Mouse (Mus musculus): ENCODE results near the gene Socs1. TPM values are rescaled to one million over a fixed set of nuclear protein-coding genes. Genes with fewer than 3 reads are reported as not detected.
A peak's percentile ranks its signal among the peaks of the same experiment; 100 is the strongest.

Socs1 gene
- total and polyA plus RNA-seq, 2 experiments: 0.18 to 1.2 TPM

DNA sequence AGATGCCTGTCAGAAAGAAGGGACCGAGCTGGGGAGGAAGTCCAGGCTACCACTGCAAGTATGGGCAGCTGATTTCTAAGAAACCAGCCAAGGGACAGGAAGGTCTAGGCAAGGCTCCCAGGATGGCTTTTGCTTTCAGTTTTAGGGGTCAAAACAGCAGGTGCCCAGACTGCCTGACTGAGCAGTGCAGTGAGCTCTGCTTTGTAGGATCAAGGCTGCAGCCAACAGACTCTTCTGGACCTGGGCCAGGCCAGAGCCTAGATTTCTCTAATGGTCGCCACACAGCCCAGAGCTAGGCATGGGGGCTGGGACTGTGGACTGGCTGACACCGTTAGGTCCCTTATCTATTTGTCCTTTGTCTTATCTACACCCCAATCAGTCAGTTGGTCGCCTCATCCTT lies 10.6 kb downstream of the Socs1 start:
- no peak for DNase-seq (ENCODE audit: extremely low read depth, low read depth, low spot score)
- Histone ChIP-seq H3K79me2 (ENCODE audit: control insufficient read depth, insufficient read depth, low read length) (no peaks in the 10 kb centered on the region), H3K4me3 (ENCODE audit: insufficient read depth, low read depth, low read length) (no peak overlapping the region), H3K27me3 (ENCODE audit: control insufficient read depth, insufficient read depth, low read length) (no peaks in the 10 kb centered on the region), H3K9ac (ENCODE audit: low read depth, low read length) (no peak overlapping the region), H3K27ac (replicated peaks; ENCODE audit: insufficient read depth, low read depth, low read length) (no peak overlapping the region), H3K36me3 (ENCODE audit: control insufficient read depth, insufficient read depth, low read length) (no peaks in the 10 kb centered on the region), H3K4me1 (ENCODE audit: control insufficient read depth, insufficient read depth, low read length) (no peaks in the 10 kb centered on the region)
- TF ChIP-seq CTCF (IDR thresholded peaks at IDR 0.05; ENCODE audit: low read depth, low read length) (no peak), POLR2A (IDR thresholded peaks at IDR 0.05; ENCODE audit: extremely low read depth, insufficient read depth, low read length) (no peak)
- WGBS: 55% methylated on average over 4 of the region's 4 CpGs

DNA sequence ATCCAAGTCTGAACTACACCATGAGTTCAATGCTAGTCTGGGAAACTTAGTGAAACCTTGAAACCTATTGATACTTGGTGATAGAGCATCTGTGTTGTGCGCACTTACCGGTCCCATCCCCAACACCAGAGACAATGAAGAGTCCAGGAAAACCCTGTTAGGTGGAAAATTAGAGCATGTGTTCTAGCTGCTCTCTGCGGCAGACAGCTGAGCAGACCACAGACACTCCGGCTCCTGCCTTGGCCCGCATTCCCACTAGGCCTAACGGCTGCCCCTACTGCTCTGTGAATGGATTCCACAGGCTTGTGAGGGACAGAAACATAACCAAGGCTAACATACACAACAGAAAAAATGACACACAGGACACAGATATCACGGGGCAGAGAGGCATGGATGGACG lies 11.8 kb downstream of the Socs1 start:
- Histone ChIP-seq H3K36me3 (ENCODE audit: control insufficient read depth, insufficient read depth, low read length) (no peaks in the 10 kb centered on the region), H3K9ac (ENCODE audit: low read depth, low read length) (no peak overlapping the region), H3K27me3 (ENCODE audit: control insufficient read depth, insufficient read depth, low read length) (no peaks in the 10 kb centered on the region), H3K4me1 (ENCODE audit: control insufficient read depth, insufficient read depth, low read length) (no peaks in the 10 kb centered on the region), H3K4me3 (ENCODE audit: insufficient read depth, low read depth, low read length) (no peak overlapping the region), H3K79me2 (ENCODE audit: control insufficient read depth, insufficient read depth, low read length) (no peaks in the 10 kb centered on the region), H3K27ac (replicated peaks; ENCODE audit: insufficient read depth, low read depth, low read length) (no peak overlapping the region)
- 96% methylated on average over 8 of the region's 8 CpGs for WGBS
- no peak for DNase-seq (ENCODE audit: extremely low read depth, low read depth, low spot score)
- TF ChIP-seq CTCF (IDR thresholded peaks at IDR 0.05; ENCODE audit: low read depth, low read length): no peak
- TF ChIP-seq POLR2A (IDR thresholded peaks at IDR 0.05; ENCODE audit: extremely low read depth, insufficient read depth, low read length): no peak

- no peak for TF ChIP-seq POLR2A (IDR thresholded peaks at IDR 0.05; ENCODE audit: extremely low read depth, insufficient read depth, low read length)
- no peak for TF ChIP-seq CTCF (IDR thresholded peaks at IDR 0.05; ENCODE audit: low read depth, low read length)
- 92% methylated on average over 19 of the region's 19 CpGs for WGBS
- H3K79me2 ChIP-seq (ENCODE audit: control insufficient read depth, insufficient read depth, low read length): no peaks in the 10 kb centered on the region
- H3K4me3 ChIP-seq (ENCODE audit: insufficient read depth, low read depth, low read length): no peak overlapping the region
- no peaks in the 10 kb centered on the region for H3K4me1 ChIP-seq (ENCODE audit: control insufficient read depth, insufficient read depth, low read length)
- no peak overlapping the region for H3K27ac ChIP-seq (replicated peaks; ENCODE audit: insufficient read depth, low read depth, low read length)
- no peaks in the 10 kb centered on the region for H3K27me3 ChIP-seq (ENCODE audit: control insufficient read depth, insufficient read depth, low read length)
- no peak for DNase-seq (ENCODE audit: extremely low read depth, low read depth, low spot score)
- H3K36me3 ChIP-seq (ENCODE audit: control insufficient read depth, insufficient read depth, low read length): no peaks in the 10 kb centered on the region
- H3K9ac ChIP-seq (ENCODE audit: low read depth, low read length): no peak overlapping the region
Measured at GRCm38 (mm10) chr16:10771769-10772510, 13.4 kb downstream of the Socs1 start.

GRCm38 (mm10) chr16:10770531-10771325 lies 14.6 kb downstream of the Socs1 start:
- Histone ChIP-seq H3K79me2 (ENCODE audit: control insufficient read depth, insufficient read depth, low read length) (no peaks in the 10 kb centered on the region), H3K36me3 (ENCODE audit: control insufficient read depth, insufficient read depth, low read length) (no peaks in the 10 kb centered on the region), H3K27ac (replicated peaks; ENCODE audit: insufficient read depth, low read depth, low read length) (no peak overlapping the region), H3K4me1 (ENCODE audit: control insufficient read depth, insufficient read depth, low read length) (no peaks in the 10 kb centered on the region), H3K9ac (ENCODE audit: low read depth, low read length) (no peak overlapping the region), H3K4me3 (ENCODE audit: insufficient read depth, low read depth, low read length) (no peak overlapping the region), H3K27me3 (ENCODE audit: control insufficient read depth, insufficient read depth, low read length) (no peaks in the 10 kb centered on the region)
- WGBS: 72% methylated on average over 4 of the region's 4 CpGs
- TF ChIP-seq CTCF (IDR thresholded peaks at IDR 0.05; ENCODE audit: low read depth, low read length): no peak
- TF ChIP-seq POLR2A (IDR thresholded peaks at IDR 0.05; ENCODE audit: extremely low read depth, insufficient read depth, low read length): no peak
- no peak for DNase-seq (ENCODE audit: extremely low read depth, low read depth, low spot score)

GRCm38 (mm10) chr16:10769661-10770060 lies 15.7 kb downstream of the Socs1 start:
- Histone ChIP-seq H3K27me3 (ENCODE audit: control insufficient read depth, insufficient read depth, low read length) (no peaks in the 10 kb centered on the region), H3K4me1 (ENCODE audit: control insufficient read depth, insufficient read depth, low read length) (no peaks in the 10 kb centered on the region), H3K36me3 (ENCODE audit: control insufficient read depth, insufficient read depth, low read length) (no peaks in the 10 kb centered on the region), H3K9ac (ENCODE audit: low read depth, low read length) (no peak overlapping the region), H3K79me2 (ENCODE audit: control insufficient read depth, insufficient read depth, low read length) (no peaks in the 10 kb centered on the region), H3K27ac (replicated peaks; ENCODE audit: insufficient read depth, low read depth, low read length) (no peak overlapping the region), H3K4me3 (ENCODE audit: insufficient read depth, low read depth, low read length) (no peak overlapping the region)
- DNase-seq (ENCODE audit: extremely low read depth, low read depth, low spot score): no peak
- 60% methylated on average over 2 of the region's 2 CpGs for WGBS
- no peak for TF ChIP-seq POLR2A (IDR thresholded peaks at IDR 0.05; ENCODE audit: extremely low read depth, insufficient read depth, low read length)
- no peak for TF ChIP-seq CTCF (IDR thresholded peaks at IDR 0.05; ENCODE audit: low read depth, low read length)

DNA sequence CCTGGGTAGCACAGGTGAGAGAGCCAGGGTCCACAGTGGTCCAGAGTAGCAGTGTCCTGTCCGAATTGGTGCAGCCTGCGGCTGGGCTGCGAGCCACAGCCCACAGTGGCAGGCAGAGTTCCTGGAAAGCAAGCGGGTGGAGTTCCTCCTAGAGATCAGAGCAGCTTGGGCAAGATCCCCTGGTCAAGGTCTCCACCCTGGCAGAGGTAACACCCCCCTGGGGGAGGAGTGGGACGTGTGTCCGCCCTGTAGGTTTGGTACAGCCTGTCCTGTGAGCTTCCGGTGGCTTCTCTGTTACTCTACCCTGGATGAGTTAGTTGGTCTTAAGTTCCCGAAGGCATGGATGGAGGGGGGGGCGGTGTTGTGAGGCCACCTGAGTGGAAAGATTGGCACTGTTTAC lies 16.5 kb downstream of the Socs1 start:
- no peak overlapping the region for H3K4me3 ChIP-seq (ENCODE audit: insufficient read depth, low read depth, low read length)
- DNase-seq (ENCODE audit: extremely low read depth, low read depth, low spot score): peak; percentile 35
- H3K27ac ChIP-seq (replicated peaks; ENCODE audit: insufficient read depth, low read depth, low read length): no peak overlapping the region
- no peaks in the 10 kb centered on the region for H3K79me2 ChIP-seq (ENCODE audit: control insufficient read depth, insufficient read depth, low read length)
- WGBS: 62% methylated on average over 9 of the region's 9 CpGs
- no peaks in the 10 kb centered on the region for H3K27me3 ChIP-seq (ENCODE audit: control insufficient read depth, insufficient read depth, low read length)
- no peaks in the 10 kb centered on the region for H3K4me1 ChIP-seq (ENCODE audit: control insufficient read depth, insufficient read depth, low read length)
- H3K36me3 ChIP-seq (ENCODE audit: control insufficient read depth, insufficient read depth, low read length): no peaks in the 10 kb centered on the region
- no peak overlapping the region for H3K9ac ChIP-seq (ENCODE audit: low read depth, low read length)
- TF ChIP-seq CTCF (IDR thresholded peaks at IDR 0.05; ENCODE audit: low read depth, low read length): no peak
- no peak for TF ChIP-seq POLR2A (IDR thresholded peaks at IDR 0.05; ENCODE audit: extremely low read depth, insufficient read depth, low read length)

Data from liver, adult 2 months (tissue).